Mouse (Mus musculus): ENCODE data around the gene Clec4d. TPM values are rescaled to one million over a fixed set of nuclear protein-coding genes. Genes with fewer than 3 reads are reported as not detected.

Gene Clec4d
- polyA plus RNA-seq (2012; rRNA removed; ENCODE audit: low replicate concordance): 0.16 and 0.23 TPM in 2 replicates

DNA sequence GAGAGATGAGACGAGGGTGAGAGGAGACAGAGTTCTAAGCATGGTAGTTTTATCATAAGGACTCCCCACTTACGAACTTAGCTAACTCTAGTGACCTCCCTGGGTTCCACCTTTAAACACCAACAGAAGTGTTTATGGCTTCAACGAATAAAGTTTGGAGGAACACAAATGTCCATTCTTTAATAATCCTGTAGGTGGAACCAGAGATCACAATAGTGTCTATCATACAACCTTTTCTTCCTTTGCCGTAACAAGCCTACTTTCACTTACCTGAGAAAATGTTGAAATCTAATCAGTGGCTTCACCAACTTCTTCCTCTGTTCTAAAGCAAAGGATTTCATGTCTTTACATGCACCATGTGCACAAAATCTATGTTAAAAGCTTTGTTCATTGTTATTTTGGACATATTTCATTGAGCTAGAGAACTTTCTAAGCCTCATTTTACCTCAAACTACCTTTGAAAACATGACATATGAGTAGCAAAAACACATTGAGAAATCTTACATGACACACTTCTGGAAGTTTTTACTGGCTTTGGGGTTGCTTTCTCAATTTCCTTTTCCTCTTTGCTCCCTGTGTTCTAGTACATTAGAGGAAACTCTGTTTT is at the start of gene Clec4d:
Gene Clec4d, plus strand, starts transcription at position 557 of the 607 bp plus-strand sequence.

DNA sequence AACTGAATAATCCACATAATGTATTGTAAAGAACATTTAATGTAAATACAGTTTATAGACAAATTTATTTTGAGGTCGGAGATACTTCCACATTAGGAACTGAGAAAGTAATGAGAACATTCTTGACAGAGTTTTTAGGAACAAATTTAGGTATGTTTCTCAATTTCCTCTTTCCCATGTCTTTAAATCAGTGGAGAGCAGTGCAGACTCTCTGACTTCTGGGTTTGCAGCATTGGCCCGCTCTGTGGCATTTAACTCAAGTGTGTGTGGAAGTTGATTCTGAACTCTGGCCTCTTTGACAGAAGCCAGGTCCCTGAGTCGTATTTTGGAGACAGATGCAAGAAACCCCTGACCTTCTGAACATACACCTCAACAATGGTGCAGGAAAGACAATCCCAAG is 32.3 kb upstream of the Clec4d start, which contains the start of gene Clec4n:
Gene Clec4n, plus strand, starts transcription at position 200 of the 400 bp plus-strand sequence.

DNA sequence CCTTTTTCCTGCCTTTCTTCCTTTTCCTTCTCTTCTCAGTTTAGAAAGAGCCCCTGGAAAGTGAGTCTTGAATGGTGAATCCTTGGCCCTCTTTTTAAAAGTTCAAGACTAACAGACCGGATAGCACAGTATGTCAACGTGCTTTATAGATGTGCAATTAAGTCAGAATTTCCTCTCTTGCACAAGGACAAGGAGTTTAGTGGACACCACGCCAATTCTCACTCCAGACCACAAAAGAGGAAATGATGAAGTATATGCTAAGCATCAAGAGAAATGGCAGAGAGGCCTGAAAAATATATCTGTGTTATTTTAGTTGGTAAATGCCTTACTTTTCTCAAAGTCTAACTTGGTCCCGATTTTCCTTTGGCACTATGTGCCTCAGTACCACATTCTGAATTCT is 27.8 kb downstream of the Clec4d start, which contains the start of gene Clec4e:
Gene Clec4e, minus strand, starts transcription at position 118 of the 400 bp plus-strand sequence.

DNA sequence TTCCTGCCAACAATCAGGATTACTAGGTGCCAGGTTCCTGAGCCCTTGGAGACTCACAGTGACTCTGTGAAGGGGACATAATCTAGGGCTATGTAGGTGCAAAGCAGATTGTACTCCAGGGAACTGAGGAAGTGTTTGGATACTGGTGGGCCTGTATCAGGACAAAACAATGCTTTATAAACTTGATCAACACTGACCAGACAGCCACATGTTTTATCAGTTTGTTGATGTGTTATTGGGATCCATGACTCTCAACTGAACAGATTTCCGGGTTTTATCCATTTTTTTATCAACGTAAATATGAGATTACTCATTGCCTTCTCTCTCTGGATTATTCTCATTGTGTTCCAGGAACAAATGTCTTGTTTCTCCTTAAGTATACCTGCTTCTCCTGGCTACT is 46.1 kb downstream of the Clec4d start, which contains the start of gene Vmn2r19:
Gene Vmn2r19, plus strand, starts transcription at position 301 of the 400 bp plus-strand sequence.

Other genes starting within 250 kb of the Clec4d start
- gene Clec4b1, start 212.1 kb upstream of the Clec4d start, polyA plus RNA-seq (2012; rRNA removed; ENCODE audit: low replicate concordance): 5.3 and 13.1 TPM in 2 replicates
- gene Clec4a2, start 155.7 kb upstream of the Clec4d start, polyA plus RNA-seq (2012; rRNA removed; ENCODE audit: low replicate concordance): 2.5 and 6.4 TPM in 2 replicates
- gene Clec4b2, start 89.2 kb upstream of the Clec4d start, polyA plus RNA-seq (2012; rRNA removed; ENCODE audit: low replicate concordance): not detected in 2 replicates
- 2.8 and 5.1 TPM in 2 replicates for gene Clec4n, start 32.3 kb upstream of the Clec4d start, polyA plus RNA-seq (2012; rRNA removed; ENCODE audit: low replicate concordance)
- gene Clec4e, start 27.8 kb downstream of the Clec4d start, polyA plus RNA-seq (2012; rRNA removed; ENCODE audit: low replicate concordance): 0.11 and 0.12 TPM in 2 replicates
- gene Vmn2r19, start 46.2 kb downstream of the Clec4d start, polyA plus RNA-seq (2012; rRNA removed; ENCODE audit: low replicate concordance): not detected in 2 replicates
- gene Vmn2r20, start 156.0 kb downstream of the Clec4d start, polyA plus RNA-seq (2012; rRNA removed; ENCODE audit: low replicate concordance): not detected in 2 replicates